Mouse (Mus musculus) liver, embryonic 16.5 days (tissue): ENCODE data around the gene 2700049A03Rik. TPM values are rescaled to one million over a fixed set of nuclear protein-coding genes. Genes with fewer than 3 reads are reported as not detected.

Source experiments
- ATAC-seq: fragments of 200-750 bp; cut with Nextera tagmentation; 2 replicates; pipeline ENCODE4 v1.8.0; 2017; ENCODE audit warnings: low read depth, mild to moderate bottlenecking, moderate number of reproducible peaks, moderate library complexity
- H3K27ac ChIP-seq: fragments of 300-500 bp; sonication (generic); 2 replicates; pipeline ENCODE4 v1.5.1; 2014; ENCODE audit warnings: mild to moderate bottlenecking, low read length
- H3K27me3 ChIP-seq: fragments of 300-500 bp; sonication (generic); 2 replicates; pipeline ENCODE4 v1.6.1; 2014; ENCODE audit warnings: low read depth, low read length, mixed read lengths; ENCODE audit not compliant: control insufficient read depth, insufficient read depth
- H3K36me3 ChIP-seq: fragments of 300-500 bp; sonication (generic); 2 replicates; pipeline ENCODE4 v1.6.1; 2014; ENCODE audit warnings: mild to moderate bottlenecking; ENCODE audit not compliant: control insufficient read depth, insufficient read depth
- H3K4me1 ChIP-seq: fragments of 300-500 bp; sonication (generic); 2 replicates; pipeline ENCODE4 v1.6.1; 2014; ENCODE audit warnings: low read depth, low read length, mixed read lengths; ENCODE audit not compliant: control insufficient read depth
- H3K4me2 ChIP-seq: fragments of 300-500 bp; sonication (generic); 2 replicates; pipeline ENCODE4 v1.6.1; 2014; ENCODE audit warnings: low read depth, low read length, mixed read lengths
- H3K4me3 ChIP-seq: fragments of 300-500 bp; sonication (generic); 2 replicates; pipeline ENCODE4 v1.5.1; 2014; ENCODE audit warnings: low read depth, mild to moderate bottlenecking, low read length
- H3K9ac ChIP-seq: fragments of 300-500 bp; sonication (generic); 2 replicates; pipeline ENCODE4 v1.6.1; 2014; ENCODE audit warnings: low read depth, low read length
- H3K9me3 ChIP-seq: fragments of 300-500 bp; sonication (generic); replicated peaks from 2 replicates; pipeline ENCODE4 v1.6.1; 2016; ENCODE audit warnings: low read length; ENCODE audit not compliant: control insufficient read depth
- WGBS: fragments of 180-500 bp; shearing (Covaris S2); extraction: QIAGEN DNeasy Blood & Tissue Kit; methylation state at CpG from one replicate; pipeline ENCODE4 v1.1.7; 2014; ENCODE audit not compliant: insufficient replicate concordance; 5-methylcytosine and 5-hydroxymethylcytosine counted together
- polyA plus RNA-seq: library from polyadenylated mRNA; unstranded; fragments of >200 nt; fragmentation: Nextera tagmentation; extraction: Ambion mirVana; gene quantifications from 2 replicates; pipeline ENCODE4 v1.2.1, GENCODE M21; 2015

Gene 2700049A03Rik
- polyA plus RNA-seq, 1 experiment from 2014 or later = 4.7 TPM

- ATAC-seq = no peak
- Histone ChIP-seq H3K4me1 (no peaks in the 10 kb centered on the region), H3K9me3 (no peaks in the 10 kb centered on the region), H3K36me3 (no peaks in the 10 kb centered on the region), H3K27me3 (no peaks in the 10 kb centered on the region), H3K4me2 (no peak overlapping the region), H3K4me3 (no peak overlapping the region), H3K9ac (no peak overlapping the region), H3K27ac (no peak overlapping the region)
- 76% methylated on average over 4 of the region's 4 CpGs for WGBS
Observed at GRCm38 (mm10) chr12:71237074-71237473, 100.4 kb downstream of the 2700049A03Rik start.

- no peak overlapping the region for H3K4me2 ChIP-seq
- H3K27me3 ChIP-seq = no peaks in the 10 kb centered on the region
- no peak for ATAC-seq
- H3K9ac ChIP-seq = no peak overlapping the region
- no peaks in the 10 kb centered on the region for H3K36me3 ChIP-seq
- no peak overlapping the region for H3K4me3 ChIP-seq
- H3K9me3 ChIP-seq = no peaks in the 10 kb centered on the region
- no peak overlapping the region for H3K27ac ChIP-seq
- no peaks in the 10 kb centered on the region for H3K4me1 ChIP-seq
- WGBS = 83% methylated on average over 9 of the region's 9 CpGs
Observed at GRCm38 (mm10) chr12:71242791-71243190, 106.1 kb downstream of the 2700049A03Rik start.

GRCm38 (mm10) chr12:71244766-71245390 lies 108.2 kb downstream of the 2700049A03Rik start:
- no peak overlapping the region for H3K4me2 ChIP-seq

GRCm38 (mm10) chr12:71247191-71247590 lies 110.5 kb downstream of the 2700049A03Rik start:
- Histone ChIP-seq H3K9ac (no peak overlapping the region), H3K4me1 (no peaks in the 10 kb centered on the region), H3K36me3 (no peaks in the 10 kb centered on the region), H3K9me3 (no peaks in the 10 kb centered on the region), H3K27me3 (no peaks in the 10 kb centered on the region), H3K4me2 (no peak overlapping the region), H3K4me3 (no peak overlapping the region), H3K27ac (no peak overlapping the region)
- ATAC-seq = no peak
- 64% methylated on average over 8 of the region's 8 CpGs for WGBS

More at GRCm38 (mm10) chr12:71244766-71245390, 108.2 kb downstream of the 2700049A03Rik start:
- Histone ChIP-seq H3K27me3 (no peaks in the 10 kb centered on the region), H3K9ac (no peak overlapping the region), H3K27ac (no peak overlapping the region), H3K36me3 (no peaks in the 10 kb centered on the region), H3K4me1 (no peaks in the 10 kb centered on the region), H3K9me3 (no peaks in the 10 kb centered on the region), H3K4me3 (no peak overlapping the region)
- 70% methylated on average over 11 of the region's 11 CpGs for WGBS
- no peak for ATAC-seq

- Histone ChIP-seq H3K4me3 (no peak overlapping the region), H3K27ac (no peak overlapping the region), H3K27me3 (no peaks in the 10 kb centered on the region), H3K4me2 (no peak overlapping the region), H3K9me3 (no peaks in the 10 kb centered on the region), H3K36me3 (no peaks in the 10 kb centered on the region), H3K4me1 (no peaks in the 10 kb centered on the region), H3K9ac (no peak overlapping the region)
- ATAC-seq = no peak
- 69% methylated on average over 9 of the region's 9 CpGs for WGBS
Observed at GRCm38 (mm10) chr12:71249348-71249747, 112.7 kb downstream of the 2700049A03Rik start.

- Histone ChIP-seq H3K4me1 (no peaks in the 10 kb centered on the region), H3K27me3 (no peaks in the 10 kb centered on the region), H3K9ac (no peak overlapping the region), H3K9me3 (no peaks in the 10 kb centered on the region), H3K4me3 (no peak overlapping the region), H3K27ac (no peak overlapping the region), H3K36me3 (no peaks in the 10 kb centered on the region), H3K4me2 (no peak overlapping the region)
- 62% methylated on average over 11 of the region's 11 CpGs for WGBS
- ATAC-seq = no peak
Observed at GRCm38 (mm10) chr12:71252509-71253167, 116.0 kb downstream of the 2700049A03Rik start.

- ATAC-seq = no peak
- WGBS = 63% methylated on average over 7 of the region's 7 CpGs
Observed at GRCm38 (mm10) chr12:71254779-71255178, 118.1 kb downstream of the 2700049A03Rik start.

GRCm38 (mm10) chr12:71258196-71258920 lies 121.7 kb downstream of the 2700049A03Rik start:
- H3K9ac ChIP-seq = no peak overlapping the region
- no peaks in the 10 kb centered on the region for H3K9me3 ChIP-seq
- no peaks in the 10 kb centered on the region for H3K36me3 ChIP-seq
- ATAC-seq = no peak
- WGBS = 53% methylated on average over 18 of the region's 18 CpGs
- H3K27ac ChIP-seq = no peak overlapping the region
- no peak overlapping the region for H3K4me2 ChIP-seq
- no peaks in the 10 kb centered on the region for H3K27me3 ChIP-seq
- H3K4me1 ChIP-seq = no peaks in the 10 kb centered on the region
- H3K4me3 ChIP-seq = no peak overlapping the region

More at GRCm38 (mm10) chr12:71254779-71255178, 118.1 kb downstream of the 2700049A03Rik start:
- H3K4me2 ChIP-seq = no peak overlapping the region
- H3K27me3 ChIP-seq = no peaks in the 10 kb centered on the region
- H3K27ac ChIP-seq = no peak overlapping the region
- no peaks in the 10 kb centered on the region for H3K4me1 ChIP-seq
- H3K9ac ChIP-seq = no peak overlapping the region
- H3K4me3 ChIP-seq = no peak overlapping the region
- H3K36me3 ChIP-seq = no peaks in the 10 kb centered on the region
- no peaks in the 10 kb centered on the region for H3K9me3 ChIP-seq

- ATAC-seq = no peak
- WGBS = 61% methylated on average over 4 of the region's 4 CpGs
- Histone ChIP-seq H3K36me3 (no peaks in the 10 kb centered on the region), H3K9me3 (0 out of 2 replicates have a peak, but pooled peaks cover 3% of the 10 kb centered on the region), H3K4me3 (no peak overlapping the region), H3K4me2 (no peak overlapping the region), H3K4me1 (no peaks in the 10 kb centered on the region), H3K27me3 (no peaks in the 10 kb centered on the region), H3K27ac (no peak overlapping the region), H3K9ac (no peak overlapping the region)
Observed at GRCm38 (mm10) chr12:71264211-71264610, 127.6 kb downstream of the 2700049A03Rik start.
